Mouse (Mus musculus) megakaryocyte, embryonic 14.5 days (primary cell): Measurements from ENCODE around the gene Dok4. TPM values are rescaled to one million over a fixed set of nuclear protein-coding genes. Genes with fewer than 3 reads are reported as not detected.

Experiments
- H3K27me3 ChIP-seq: replicated peaks from 2 replicates; pipeline ENCODE3; 2012; ENCODE audit warnings: inconsistent platforms
- H3K36me3 ChIP-seq: replicated peaks from 2 replicates; pipeline ENCODE3; 2012; ENCODE audit warnings: low read length, inconsistent platforms, mixed read lengths
- H3K4me1 ChIP-seq: 2 replicates; pipeline ENCODE4 v1.6.1; 2012; ENCODE audit warnings: inconsistent platforms
- H3K4me3 ChIP-seq: replicated peaks from 2 replicates; pipeline ENCODE3; 2012; ENCODE audit warnings: moderate library complexity, mild to moderate bottlenecking, inconsistent platforms
- H3K9me3 ChIP-seq: 2 replicates; pipeline ENCODE4 v1.6.1; 2012; ENCODE audit warnings: inconsistent platforms
- FLI1 ChIP-seq: IDR thresholded peaks from 2 replicates; pipeline ENCODE4 v1.6.1; 2012; ENCODE audit warnings: low read length, inconsistent platforms, mixed read lengths
- GATA1 ChIP-seq: IDR thresholded peaks from 3 replicates; pipeline ENCODE4 v1.6.1; 2012; ENCODE audit warnings: mixed read lengths, low read length, inconsistent platforms, borderline replicate concordance
- polyA plus RNA-seq: library from polyadenylated mRNA; stranded (reverse); fragments of >175 nt; gene quantifications from 2 replicates; pipeline ENCODE4 v1.2.3, GENCODE M21; 2012; ENCODE audit warnings: low replicate concordance; ENCODE audit not compliant: insufficient read depth

Dok4 gene
- polyA plus RNA-seq, 1 experiment, result 0.81 TPM

- H3K36me3 ChIP-seq, result no peaks in the 10 kb centered on the region
- peaks cover 12% of the 10 kb centered on the region for H3K9me3 ChIP-seq
- TF ChIP-seq FLI1, result no peak
- no peak for TF ChIP-seq GATA1
- peaks cover 98% of the 10 kb centered on the region for H3K27me3 ChIP-seq
- H3K4me1 ChIP-seq, result peaks cover 63% of the 10 kb centered on the region
- H3K4me3 ChIP-seq, result no peak overlapping the region
Measured at GRCm38 (mm10) chr8:94914256-94914655, 38.1 kb upstream of the Dok4 start.

- Histone ChIP-seq H3K4me1 (peaks cover 64% of the 10 kb centered on the region), H3K9me3 (peaks cover 12% of the 10 kb centered on the region), H3K4me3 (no peak overlapping the region), H3K36me3 (no peaks in the 10 kb centered on the region), H3K27me3 (peaks cover 95% of the 10 kb centered on the region)
- TF ChIP-seq FLI1 (no peak), GATA1 (no peak)
Measured at GRCm38 (mm10) chr8:94913061-94913660, 37.0 kb upstream of the Dok4 start.

- TF ChIP-seq GATA1 (no peak), FLI1 (no peak)
- Histone ChIP-seq H3K27me3 (peaks cover 82% of the 10 kb centered on the region), H3K9me3 (peaks cover 11% of the 10 kb centered on the region), H3K36me3 (no peaks in the 10 kb centered on the region), H3K4me3 (peak overlapping the region; percentile 23), H3K4me1 (peaks cover 48% of the 10 kb centered on the region)
Measured at GRCm38 (mm10) chr8:94908847-94909246, 32.7 kb upstream of the Dok4 start.

GRCm38 (mm10) chr8:94907591-94908300 lies 31.6 kb upstream of the Dok4 start:
- Histone ChIP-seq H3K4me1 (peaks cover 46% of the 10 kb centered on the region), H3K36me3 (no peaks in the 10 kb centered on the region), H3K9me3 (0 out of 2 replicates have a peak, but pooled peaks cover under 1% of the 10 kb centered on the region), H3K4me3 (no peak overlapping the region), H3K27me3 (peaks cover 82% of the 10 kb centered on the region)
- no peak for TF ChIP-seq GATA1

GRCm38 (mm10) chr8:94904450-94905175 lies 28.5 kb upstream of the Dok4 start:
- no peaks in the 10 kb centered on the region for H3K9me3 ChIP-seq
- H3K4me3 ChIP-seq, result no peak overlapping the region
- no peaks in the 10 kb centered on the region for H3K36me3 ChIP-seq
- peaks cover 44% of the 10 kb centered on the region for H3K4me1 ChIP-seq
- peaks cover 80% of the 10 kb centered on the region for H3K27me3 ChIP-seq
- TF ChIP-seq FLI1, result no peak
- no peak for TF ChIP-seq GATA1

- peaks cover 83% of the 10 kb centered on the region for H3K27me3 ChIP-seq
- peaks cover 45% of the 10 kb centered on the region for H3K4me1 ChIP-seq
- H3K36me3 ChIP-seq, result no peaks in the 10 kb centered on the region
- no peaks in the 10 kb centered on the region for H3K9me3 ChIP-seq
- TF ChIP-seq FLI1 (no peak), GATA1 (no peak)
- H3K4me3 ChIP-seq, result no peak overlapping the region
Measured at GRCm38 (mm10) chr8:94903709-94904108, 27.6 kb upstream of the Dok4 start.

GRCm38 (mm10) chr8:94901031-94901430 lies 24.9 kb upstream of the Dok4 start:
- Histone ChIP-seq H3K27me3 (peaks cover 94% of the 10 kb centered on the region), H3K4me1 (peaks cover 35% of the 10 kb centered on the region), H3K9me3 (no peaks in the 10 kb centered on the region), H3K4me3 (no peak overlapping the region), H3K36me3 (no peaks in the 10 kb centered on the region)
- no peak for TF ChIP-seq GATA1
- no peak for TF ChIP-seq FLI1

- H3K36me3 ChIP-seq, result no peaks in the 10 kb centered on the region
- H3K9me3 ChIP-seq, result no peaks in the 10 kb centered on the region
- H3K4me1 ChIP-seq, result peaks cover 35% of the 10 kb centered on the region
- H3K27me3 ChIP-seq, result peaks cover 93% of the 10 kb centered on the region
- TF ChIP-seq GATA1, result no peak
- TF ChIP-seq FLI1, result no peak
- H3K4me3 ChIP-seq, result no peak overlapping the region
Measured at GRCm38 (mm10) chr8:94900617-94901016, 24.5 kb upstream of the Dok4 start.

- Histone ChIP-seq H3K4me3 (no peak overlapping the region), H3K4me1 (peaks cover 27% of the 10 kb centered on the region), H3K36me3 (no peaks in the 10 kb centered on the region), H3K9me3 (no peaks in the 10 kb centered on the region), H3K27me3 (peaks cover 90% of the 10 kb centered on the region)
- TF ChIP-seq FLI1, result no peak
- TF ChIP-seq GATA1, result no peak
Measured at GRCm38 (mm10) chr8:94899262-94899661, 23.1 kb upstream of the Dok4 start.

- Histone ChIP-seq H3K9me3 (no peaks in the 10 kb centered on the region), H3K4me3 (no peak overlapping the region), H3K27me3 (peaks cover 83% of the 10 kb centered on the region), H3K36me3 (no peaks in the 10 kb centered on the region), H3K4me1 (peaks cover 15% of the 10 kb centered on the region)
- no peak for TF ChIP-seq GATA1
- no peak for TF ChIP-seq FLI1
Measured at GRCm38 (mm10) chr8:94892917-94893316, 16.8 kb upstream of the Dok4 start.
